In the genomic region with DNA sequence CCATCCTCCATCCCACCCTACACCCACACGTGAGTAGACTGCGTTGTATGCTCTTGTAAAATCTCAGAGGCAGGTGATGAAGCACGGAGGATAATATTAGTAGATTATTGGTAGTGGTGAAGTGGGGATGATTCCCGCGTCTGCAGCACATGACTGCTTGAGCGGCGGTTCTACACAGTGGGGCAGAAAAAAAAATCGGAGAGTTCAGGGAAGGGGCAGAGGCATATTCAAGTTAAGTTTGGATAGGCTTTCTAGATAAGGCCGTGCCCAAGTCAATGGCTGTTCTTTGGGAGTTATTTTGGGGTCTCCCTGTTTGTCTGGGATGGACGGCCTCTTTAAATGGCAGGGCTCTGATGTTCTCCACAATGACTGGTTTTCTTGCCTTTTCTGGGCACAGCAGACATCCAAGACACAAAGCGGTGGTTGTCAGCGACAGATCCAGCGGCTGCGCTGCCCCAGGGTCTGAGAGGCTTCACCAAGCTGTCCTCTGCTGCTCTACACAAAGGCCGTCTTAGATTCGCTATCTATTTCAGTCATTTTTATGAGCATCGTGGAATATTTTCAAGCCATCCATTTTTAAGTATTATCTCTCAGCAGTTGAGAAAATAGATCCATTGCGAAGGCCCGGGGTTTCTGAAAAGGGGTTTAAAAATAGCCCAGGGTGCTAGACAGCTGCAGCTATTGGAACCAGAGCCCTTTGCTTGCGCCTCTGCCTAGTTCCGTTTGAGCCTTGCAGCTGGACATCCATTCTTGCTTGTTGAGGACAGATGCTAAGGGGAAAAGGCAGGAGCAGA, we compare ENCODE assay signal across 10 mouse cellular contexts.
DNase-seq lines count a peak whose midpoint lies in the region; ATAC-seq lines count a peak whose summit lies in the region.
"Had no signal": no experiment of that assay in that cellular context is flagged by ENCODE, and none has a peak within 500 bp of the region (broad histone marks: within the 10 kb centered on the region; RNA-seq: fewer than 3 reads in every experiment).

No protein-coding gene starts in this region.

- H3K36me3 ChIP-seq in kidney, embryonic 15.5 days = no peaks in the 10 kb centered on the region
- no peaks in the 10 kb centered on the region for H3K36me3 ChIP-seq in midbrain, embryonic 12.5 days
- H3K36me3 ChIP-seq: liver, embryonic 15.5 days had no signal

- H3K27ac ChIP-seq in kidney, embryonic 15.5 days = 0 out of 2 replicates have a peak overlapping the region, but pooled peaks have one; percentile 20
- H3K27ac ChIP-seq in midbrain, embryonic 12.5 days (replicated peaks) = peak overlapping the region; percentile 75
- H3K27ac ChIP-seq: liver, embryonic 15.5 days had no signal

- H3K9ac ChIP-seq in kidney, embryonic 15.5 days = no peak overlapping the region
- no peak overlapping the region for H3K9ac ChIP-seq in midbrain, embryonic 12.5 days (replicated peaks)
- H3K9ac ChIP-seq: liver, embryonic 15.5 days had no signal

- DNase-seq in kidney, postnatal 4 days = no peak
- DNase-seq in embryo, embryonic 9.5 days (ENCODE audit: extremely low spot score) = peak; percentile 12
- DNase-seq in heart, postnatal 10 days = peak; percentile 58 to 61
- DNase-seq in urinary bladder, postnatal 25 days (ENCODE audit: low spot score) = no peak
- no peak for DNase-seq in Muller cell, postnatal 12 days (ENCODE audit: inconsistent ontology term)
- DNase-seq in cerebellum, adult 9-11 months = no peak
- DNase-seq: cerebellum, adult 11 months had no signal

- H3K27me3 ChIP-seq in kidney, embryonic 15.5 days = no peaks in the 10 kb centered on the region
- no peaks in the 10 kb centered on the region for H3K27me3 ChIP-seq in midbrain, embryonic 12.5 days
- H3K27me3 ChIP-seq: liver, embryonic 15.5 days had no signal

- H3K9me3 ChIP-seq in kidney, embryonic 15.5 days (replicated peaks) = no peaks in the 10 kb centered on the region
- no peaks in the 10 kb centered on the region for H3K9me3 ChIP-seq in midbrain, embryonic 12.5 days
- H3K9me3 ChIP-seq: liver, embryonic 15.5 days had no signal

- 82% methylated on average over 21 of the region's 21 CpGs for WGBS in kidney, embryonic 15.5 days
- WGBS in midbrain, embryonic 12.5 days = 70% methylated on average over 21 of the region's 21 CpGs

- intact Hi-C loops in heart, postnatal 10 days (cut with DNase I) = loop anchor here (2.0 kb wide), 1 partner anchor 21 kb away; no protein-coding TSS in a partner anchor

- no peak overlapping the region for H3K4me2 ChIP-seq in kidney, embryonic 15.5 days
- H3K4me2 ChIP-seq in midbrain, embryonic 12.5 days (replicated peaks) = peak overlapping the region; percentile 10; the same call in 1 of the 2 replicates
- H3K4me2 ChIP-seq: liver, embryonic 15.5 days had no signal

- no peak for ATAC-seq in kidney, embryonic 15.5 days (replicated peaks; ENCODE audit: low FRiP score)
- peak; percentile 69 for ATAC-seq in midbrain, embryonic 12.5 days (ENCODE audit: low FRiP score, low read depth)

- H3K4me3 ChIP-seq in kidney, embryonic 15.5 days (replicated peaks) = no peak overlapping the region
- no peak overlapping the region for H3K4me3 ChIP-seq in midbrain, embryonic 12.5 days
- H3K4me3 ChIP-seq: liver, embryonic 15.5 days had no signal

- H3K4me1 ChIP-seq in kidney, embryonic 15.5 days = peaks cover 2% of the 10 kb centered on the region
- peaks cover 20% of the 10 kb centered on the region for H3K4me1 ChIP-seq in midbrain, embryonic 12.5 days
- H3K4me1 ChIP-seq: liver, embryonic 15.5 days had no signal

Comparison
In these comparisons a context has a peak if more than half of its experiments do, and no peak if none do; other contexts are left out.
1. DNase-seq: peak in embryo, embryonic 9.5 days (single experiment) and heart, postnatal 10 days (2 of 2); none in kidney, postnatal 4 days (0 of 2), urinary bladder, postnatal 25 days (single experiment), Muller cell, postnatal 12 days (single experiment) and cerebellum, adult 9-11 months (single experiment).